Mouse (Mus musculus) cerebellum, adult 2 months (tissue): ENCODE measurements around the gene Hdhd3.

Source experiments
- CTCF ChIP-seq: fragments of 200-500 bp; IDR thresholded peaks from 2 replicates; pipeline ENCODE4 v1.5.1; 2011; ENCODE audit warnings: low read depth, mild to moderate bottlenecking, control low read depth, low read length, moderate library complexity, borderline replicate concordance; ENCODE audit not compliant: insufficient read depth
- POLR2A ChIP-seq: fragments of 200-500 bp; IDR thresholded peaks from 2 replicates; pipeline ENCODE4 v1.6.1; 2011; ENCODE audit warnings: low read length, control low read depth, borderline replicate concordance; ENCODE audit not compliant: insufficient read depth

- TF ChIP-seq CTCF = no peak
- TF ChIP-seq POLR2A = no peak
Observed at GRCm38 (mm10) chr4:62544801-62545200, 41.5 kb upstream of the Hdhd3 start.
